Mouse (Mus musculus): Measurements from ENCODE around the gene Znrd1. TPM values are rescaled to one million over a fixed set of nuclear protein-coding genes. Genes with fewer than 3 reads are reported as not detected.

The Znrd1 gene
- polyA plus RNA-seq, 1 experiment = 38.3 TPM

DNA sequence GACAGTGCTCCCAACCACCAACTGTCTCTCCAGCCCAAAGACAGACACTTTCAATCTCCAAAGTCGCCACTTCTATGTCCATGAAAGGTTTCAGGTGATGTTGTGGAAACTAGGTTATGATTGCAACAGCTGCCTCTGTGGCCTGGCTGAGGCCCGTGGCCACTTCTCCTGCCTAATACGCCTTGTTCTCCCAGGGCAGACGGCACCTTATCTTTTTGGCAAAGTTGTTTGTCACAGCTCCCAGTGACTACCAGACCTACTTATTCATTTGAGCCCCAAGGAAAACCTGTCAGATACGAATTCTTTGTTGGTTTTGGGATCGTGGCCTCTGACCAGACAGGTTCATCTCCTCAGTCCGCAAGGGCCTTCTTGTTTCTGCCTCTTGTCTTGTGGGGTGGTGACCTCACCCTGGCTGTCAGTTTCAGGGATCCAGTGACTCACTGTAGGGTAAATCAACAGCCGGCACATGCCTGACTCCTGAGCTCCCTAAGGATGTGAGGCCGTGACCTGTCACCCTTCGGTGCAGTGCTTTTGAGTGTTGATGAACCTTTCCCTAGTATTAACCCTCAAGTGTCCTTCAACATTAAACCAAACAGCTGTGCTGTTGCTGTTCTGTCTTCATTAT is 30.8 kb downstream of the Znrd1 start:
- no peak for DNase-seq (ENCODE audit: low spot score)

- no peak for DNase-seq (ENCODE audit: low spot score)
These were observed 34.9 kb downstream of the Znrd1 start for GRCm38 (mm10) chr17:36923491-36923890.

- DNase-seq (ENCODE audit: low spot score) = no peak
These were observed 35.6 kb downstream of the Znrd1 start for GRCm38 (mm10) chr17:36922715-36923114.

- peak; percentile 35 for DNase-seq (ENCODE audit: low spot score)
These were observed 38.1 kb downstream of the Znrd1 start for GRCm38 (mm10) chr17:36920239-36920638.

DNA sequence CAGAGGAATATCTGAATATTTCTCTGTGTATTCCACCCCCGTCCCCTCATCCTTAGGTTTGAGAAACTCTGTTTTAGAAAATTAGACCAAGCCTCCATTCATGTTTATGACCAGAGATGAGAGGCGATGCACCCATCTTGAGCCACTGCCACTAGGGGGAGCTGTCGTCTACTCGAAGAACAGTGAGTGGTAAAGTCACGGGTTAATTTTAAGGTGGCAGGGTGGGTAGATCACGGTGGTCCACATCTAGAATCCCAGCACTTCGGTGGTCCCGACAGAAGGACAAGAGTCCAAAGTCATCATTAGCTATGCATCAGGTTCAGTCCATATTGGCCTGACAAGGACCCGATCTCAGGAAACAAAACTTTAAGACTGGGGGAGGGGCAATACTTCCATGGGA is 43.3 kb downstream of the Znrd1 start:
- peak; percentile 29 for DNase-seq (ENCODE audit: low spot score)

DNA sequence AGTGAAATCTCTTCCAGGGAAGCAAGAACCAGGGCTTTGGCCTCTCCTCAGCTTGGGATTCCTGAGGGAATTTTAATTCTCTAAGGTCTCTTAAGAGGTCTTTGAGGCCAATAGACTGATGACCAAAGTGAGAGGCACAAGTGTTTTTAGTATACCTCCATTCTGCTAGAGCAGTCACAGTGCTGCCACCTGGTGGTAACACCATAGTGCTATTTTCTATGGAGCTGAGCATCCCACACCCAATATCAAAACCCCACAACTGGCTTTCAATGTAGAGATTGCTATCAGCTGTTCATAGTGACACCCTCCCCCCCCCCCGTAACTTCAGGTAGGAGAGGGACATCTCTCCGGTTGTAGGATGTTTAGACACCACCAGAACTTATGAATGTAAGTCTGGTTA is 44.3 kb downstream of the Znrd1 start:
- DNase-seq (ENCODE audit: low spot score) = no peak

GRCm38 (mm10) chr17:36912031-36912430 is 46.3 kb downstream of the Znrd1 start:
- DNase-seq (ENCODE audit: low spot score) = no peak

- no peak for DNase-seq (ENCODE audit: low spot score)
These were observed 48.6 kb downstream of the Znrd1 start for GRCm38 (mm10) chr17:36909802-36910201.

DNA sequence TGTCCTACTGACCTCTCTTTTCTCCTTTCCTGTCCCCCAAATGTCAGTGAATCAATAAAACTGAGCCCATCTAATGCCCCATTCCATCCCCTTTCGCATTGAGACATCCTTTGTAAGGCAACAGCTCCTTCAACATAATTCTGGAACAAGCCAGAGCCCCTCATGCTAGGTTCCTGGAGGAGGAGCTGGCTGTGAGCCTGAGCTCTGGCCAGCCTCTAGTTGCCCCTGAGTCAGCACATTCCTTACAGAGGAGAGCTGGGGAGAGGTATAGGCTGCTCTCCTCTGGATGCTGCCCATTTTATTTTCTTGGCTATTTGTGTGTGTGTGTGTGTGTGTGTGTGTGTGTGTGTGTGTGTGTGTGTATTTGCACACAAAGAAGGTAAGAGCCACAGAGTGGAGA is 50.1 kb downstream of the Znrd1 start:
- no peak for DNase-seq (ENCODE audit: low spot score)

Other genes starting within 250 kb of the Znrd1 start
- gene H2-M10.5, start 185.6 kb downstream of the Znrd1 start, polyA plus RNA-seq (2012; rRNA removed) = not detected in 2 replicates
- gene H2-M10.6, start 146.4 kb downstream of the Znrd1 start, polyA plus RNA-seq (2012; rRNA removed) = not detected in 2 replicates
- gene Trim26, start 121.4 kb downstream of the Znrd1 start, polyA plus RNA-seq (2012; rRNA removed) = 39.4 and 47.1 TPM in 2 replicates
- 0.03 TPM in 1 of 2 replicates, not detected in the other for gene Trim15, start 91.3 kb downstream of the Znrd1 start, polyA plus RNA-seq (2012; rRNA removed)
- 0.07 TPM in 2 replicates for gene Trim10, start 89.0 kb downstream of the Znrd1 start, polyA plus RNA-seq (2012; rRNA removed)
- 0.15 and 0.41 TPM in 2 replicates for gene Trim40, start 68.4 kb downstream of the Znrd1 start, polyA plus RNA-seq (2012; rRNA removed)
- not detected in 2 replicates for gene Trim31, start 60.4 kb downstream of the Znrd1 start, polyA plus RNA-seq (2012; rRNA removed)
- 8.9 and 11.0 TPM in 2 replicates for gene Rnf39, start 15.6 kb downstream of the Znrd1 start, polyA plus RNA-seq (2012; rRNA removed)
- 114 and 122 TPM in 2 replicates for gene Ppp1r11, start 6.8 kb downstream of the Znrd1 start, polyA plus RNA-seq (2012; rRNA removed)
- 15.9 and 17.0 TPM in 2 replicates for gene Znrd1as, start within 50 bp of the Znrd1 start, polyA plus RNA-seq (2012; rRNA removed)
- 0.30 and 0.56 TPM in 2 replicates for gene 2410137M14Rik, start 22.7 kb upstream of the Znrd1 start, polyA plus RNA-seq (2012; rRNA removed)
- gene H2-M5, start 31.0 kb upstream of the Znrd1 start, polyA plus RNA-seq (2012; rRNA removed) = 3.0 and 3.8 TPM in 2 replicates
- 22.6 and 32.3 TPM in 2 replicates for gene Zfp57, start 42.6 kb upstream of the Znrd1 start, polyA plus RNA-seq (2012; rRNA removed)
- 0.11 and 0.18 TPM in 2 replicates for gene Mog, start 64.8 kb upstream of the Znrd1 start, polyA plus RNA-seq (2012; rRNA removed)
- 72.1 and 81.4 TPM in 2 replicates for gene Gabbr1, start 87.4 kb upstream of the Znrd1 start, polyA plus RNA-seq (2012; rRNA removed)
- gene Olfr90, start 129.9 kb upstream of the Znrd1 start, polyA plus RNA-seq (2012; rRNA removed) = not detected in 2 replicates
- gene Olfr91, start 139.7 kb upstream of the Znrd1 start, polyA plus RNA-seq (2012; rRNA removed) = not detected in 2 replicates
- gene Olfr92, start 161.5 kb upstream of the Znrd1 start, polyA plus RNA-seq (2012; rRNA removed) = not detected in 2 replicates
- gene Olfr93, start 202.9 kb upstream of the Znrd1 start, polyA plus RNA-seq (2012; rRNA removed) = not detected in 2 replicates
- 0.52 and 1.0 TPM in 2 replicates for gene Ubd, start 235.3 kb upstream of the Znrd1 start, polyA plus RNA-seq (2012; rRNA removed)
- gene Olfr94, start 242.4 kb upstream of the Znrd1 start, polyA plus RNA-seq (2012; rRNA removed) = not detected in 2 replicates

Data from urinary bladder, adult 2 months (tissue).